In genomic region chr5:97697581-97698134, GRCm38 (mm10) we compare ENCODE assay signal across 8 mouse cellular contexts.
DNase-seq lines count a peak whose midpoint lies in the region; ATAC-seq lines count a peak whose summit lies in the region.

No protein-coding gene starts in this region.

- no peaks in the 10 kb centered on the region for H3K36me3 ChIP-seq in hindbrain, embryonic 15.5 days
- H3K36me3 ChIP-seq in hindbrain, embryonic 10.5 days, result no peaks in the 10 kb centered on the region
- no peaks in the 10 kb centered on the region for H3K36me3 ChIP-seq in hindbrain, embryonic 16.5 days (ENCODE audit: control insufficient read depth, insufficient read depth, low read length)
- no peaks in the 10 kb centered on the region for H3K36me3 ChIP-seq in intestine, embryonic 15.5 days

- H3K4me1 ChIP-seq in hindbrain, embryonic 15.5 days (replicated peaks), result no peaks in the 10 kb centered on the region
- 0 out of 2 replicates have a peak, but pooled peaks cover 4% of the 10 kb centered on the region for H3K4me1 ChIP-seq in hindbrain, embryonic 10.5 days (replicated peaks)
- H3K4me1 ChIP-seq in hindbrain, embryonic 16.5 days (ENCODE audit: control insufficient read depth, insufficient read depth, low read depth, low read length), result no peaks in the 10 kb centered on the region
- no peaks in the 10 kb centered on the region for H3K4me1 ChIP-seq in intestine, embryonic 15.5 days (replicated peaks)

- WGBS in hindbrain, embryonic 15.5 days, result 44% methylated on average over 8 of the region's 8 CpGs
- 75% methylated on average over 8 of the region's 8 CpGs for WGBS in hindbrain, embryonic 10.5 days
- WGBS in hindbrain, embryonic 16.5 days, result 31% methylated on average over 8 of the region's 8 CpGs
- 60% methylated on average over 8 of the region's 8 CpGs for WGBS in intestine, embryonic 15.5 days

- H3K9me3 ChIP-seq in hindbrain, embryonic 15.5 days, result no peaks in the 10 kb centered on the region
- H3K9me3 ChIP-seq in hindbrain, embryonic 10.5 days, result no peaks in the 10 kb centered on the region
- no peaks in the 10 kb centered on the region for H3K9me3 ChIP-seq in hindbrain, embryonic 16.5 days (ENCODE audit: control insufficient read depth, low read length)
- H3K9me3 ChIP-seq in intestine, embryonic 15.5 days, result no peaks in the 10 kb centered on the region

- no peak for DNase-seq in hindbrain, embryonic 10.5 days (ENCODE audit: low spot score)
- DNase-seq in adipocyte (ENCODE audit: low spot score), result peak; percentile 77
- DNase-seq in cerebellum, postnatal 10 days, result peak; percentile 89 to 93
- DNase-seq in ovary, postnatal 36 days (ENCODE audit: low spot score), result peak; percentile 21
- no peak for DNase-seq in right cerebral cortex, adult 18-20 months

- H3K9ac ChIP-seq in hindbrain, embryonic 15.5 days, result no peak overlapping the region
- H3K9ac ChIP-seq in hindbrain, embryonic 16.5 days (ENCODE audit: low read depth, low read length), result no peak overlapping the region
- no peak overlapping the region for H3K9ac ChIP-seq in intestine, embryonic 15.5 days

- no peak overlapping the region for H3K4me3 ChIP-seq in hindbrain, embryonic 15.5 days
- no peak overlapping the region for H3K4me3 ChIP-seq in hindbrain, embryonic 10.5 days
- no peak overlapping the region for H3K4me3 ChIP-seq in hindbrain, embryonic 16.5 days (ENCODE audit: low read length)
- no peak overlapping the region for H3K4me3 ChIP-seq in intestine, embryonic 15.5 days (replicated peaks)

- ATAC-seq in hindbrain, embryonic 15.5 days (ENCODE audit: low FRiP score, low read depth), result peak; percentile 54; the same call in 1 of the 2 replicates
- peak; percentile 81 for ATAC-seq in hindbrain, embryonic 16.5 days
- ATAC-seq in intestine, embryonic 15.5 days, result no peak

- no peaks in the 10 kb centered on the region for H3K27me3 ChIP-seq in hindbrain, embryonic 15.5 days
- H3K27me3 ChIP-seq in hindbrain, embryonic 10.5 days (ENCODE audit: insufficient read depth, poor library complexity, severe bottlenecking), result no peaks in the 10 kb centered on the region
- no peaks in the 10 kb centered on the region for H3K27me3 ChIP-seq in hindbrain, embryonic 16.5 days (replicated peaks; ENCODE audit: control insufficient read depth, insufficient read depth, low read length)
- no peaks in the 10 kb centered on the region for H3K27me3 ChIP-seq in intestine, embryonic 15.5 days (replicated peaks)

- no peak overlapping the region for H3K4me2 ChIP-seq in hindbrain, embryonic 15.5 days
- no peak overlapping the region for H3K4me2 ChIP-seq in hindbrain, embryonic 16.5 days (ENCODE audit: low read length)
- H3K4me2 ChIP-seq in intestine, embryonic 15.5 days (replicated peaks), result no peak overlapping the region

- no peak overlapping the region for H3K27ac ChIP-seq in hindbrain, embryonic 15.5 days (replicated peaks)
- H3K27ac ChIP-seq in hindbrain, embryonic 10.5 days, result no peak overlapping the region
- no peak overlapping the region for H3K27ac ChIP-seq in hindbrain, embryonic 16.5 days (ENCODE audit: low read depth, low read length)
- H3K27ac ChIP-seq in intestine, embryonic 15.5 days, result no peak overlapping the region

Comparison
In these comparisons a context has a peak if more than half of its experiments do, and no peak if none do; other contexts are left out.
1. DNase-seq: peak in adipocyte (single experiment), cerebellum, postnatal 10 days (2 of 2) and ovary, postnatal 36 days (single experiment); none in hindbrain, embryonic 10.5 days (single experiment) and right cerebral cortex, adult 18-20 months (single experiment).